Mouse (Mus musculus) megakaryocyte progenitor cell, adult 5-6 weeks (primary cell): ENCODE data around the gene Zfp358. TPM values are rescaled to one million over a fixed set of nuclear protein-coding genes. Genes with fewer than 3 reads are reported as not detected.

ENCODE experiments used
- ATAC-seq: replicated peaks from 2 replicates; pipeline ENCODE4 v1.8.0; 2016; ENCODE audit warnings: mild to moderate bottlenecking, moderate TSS enrichment, inconsistent platforms; ENCODE audit not compliant: poor library complexity
- total RNA-seq, 2 experiments: library from RNA; stranded (forward) in 1 of 2; stranded (reverse) in 1 of 2; fragments of 157-497, 149-512 nt in 1 of 2; fragments of 200-1000 nt in 1 of 2; gene quantifications; 2 replicates each; pipeline versions ENCODE4 v1.2.3 to v1.2.4; 2015 to 2017

Gene Zfp358
- total RNA-seq, 2 experiments from 2014 or later, result 7.0 to 12.3 TPM

GRCm38 (mm10) chr8:3498583-3498982 is 5.6 kb downstream of the Zfp358 start:
- no peak for ATAC-seq

DNA sequence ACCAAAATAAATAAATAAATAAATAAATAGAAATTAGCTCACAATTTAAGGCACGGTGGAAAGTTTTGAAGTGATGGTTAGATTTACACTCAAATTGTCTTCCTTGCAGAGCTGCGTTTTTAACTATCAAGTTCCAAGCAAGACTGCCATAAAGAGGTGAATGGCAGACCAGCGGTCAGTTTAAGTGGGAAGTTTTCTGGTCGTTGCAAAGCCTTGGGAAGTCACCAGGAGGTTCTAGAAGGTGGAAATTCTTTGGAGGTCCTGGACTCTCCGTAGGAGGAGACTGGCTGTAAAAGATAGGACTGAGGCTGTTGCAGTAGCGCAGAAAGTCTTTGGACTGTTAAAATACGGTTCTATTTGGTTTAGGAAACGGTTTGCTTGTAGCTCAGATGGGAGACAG is 6.8 kb downstream of the Zfp358 start:
- peak; percentile 36 for ATAC-seq

DNA sequence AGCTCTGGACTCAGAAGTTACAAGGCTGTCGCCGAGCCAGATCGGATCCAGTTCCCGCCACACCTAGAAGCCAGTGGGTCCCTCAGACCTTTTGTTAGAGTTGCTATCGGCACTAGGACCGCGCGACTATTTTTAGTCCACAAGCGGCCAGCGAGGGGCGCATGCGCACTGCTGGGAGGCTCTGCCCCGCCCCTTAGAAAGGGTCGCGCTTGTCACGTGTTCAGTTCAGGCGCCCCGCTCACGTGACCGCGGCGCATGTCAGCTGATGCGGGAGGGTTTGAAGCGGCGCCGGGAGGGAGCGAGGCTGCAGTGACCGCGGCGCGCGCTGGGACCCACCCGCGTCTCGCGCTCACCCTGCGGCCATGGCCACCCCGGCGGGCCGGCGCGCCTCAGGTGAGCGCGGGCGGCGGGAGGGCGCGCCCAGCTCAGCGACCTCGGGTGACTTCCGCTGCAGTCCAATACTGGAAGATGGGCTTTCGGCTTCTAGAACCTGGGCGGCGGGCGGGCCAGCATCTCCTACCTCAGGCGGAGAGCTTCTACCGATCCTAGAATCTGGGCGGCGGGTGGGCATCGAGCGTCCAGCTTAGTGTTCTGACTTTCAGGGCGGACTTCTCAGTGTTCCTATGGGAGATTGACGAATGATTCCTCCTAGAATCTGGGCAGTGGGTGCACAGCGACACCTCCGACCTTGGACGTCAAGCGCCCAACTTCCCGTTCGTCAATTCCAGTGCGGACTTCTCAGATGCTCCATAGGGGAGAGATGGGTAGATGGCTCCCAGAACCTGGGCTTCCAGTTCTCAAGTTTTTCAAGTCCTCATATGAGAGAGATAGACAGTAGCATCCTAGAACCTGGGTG is 7.5 kb downstream of the Zfp358 start, which contains the start of gene Mcoln1:
Gene Mcoln1 (plus strand): TSS at position 223 of the 856 bp plus-strand sequence.
- ATAC-seq, result peak; percentile 83

DNA sequence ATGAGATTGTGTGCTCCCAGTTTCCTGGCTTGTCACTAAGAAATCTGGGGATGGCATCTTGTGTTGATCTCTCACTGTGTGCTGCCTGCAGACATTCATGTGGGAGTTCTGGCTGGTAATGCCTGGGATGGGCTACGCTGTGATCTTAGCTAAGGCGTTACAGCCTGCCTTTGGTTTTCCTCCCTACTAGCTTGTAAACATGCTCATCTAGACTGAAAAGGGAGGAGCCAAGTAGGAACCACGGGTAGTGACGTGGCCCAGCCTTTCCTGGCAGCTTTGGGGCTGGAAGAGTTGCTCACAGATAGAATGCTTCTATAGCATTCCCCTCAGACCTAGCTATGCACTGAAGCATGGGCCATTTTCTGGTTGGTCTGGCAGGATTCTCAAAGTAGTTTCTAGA is 9.3 kb downstream of the Zfp358 start:
- ATAC-seq, result no peak

GRCm38 (mm10) chr8:3507979-3508754 is 15.2 kb downstream of the Zfp358 start:
- no peak for ATAC-seq

DNA sequence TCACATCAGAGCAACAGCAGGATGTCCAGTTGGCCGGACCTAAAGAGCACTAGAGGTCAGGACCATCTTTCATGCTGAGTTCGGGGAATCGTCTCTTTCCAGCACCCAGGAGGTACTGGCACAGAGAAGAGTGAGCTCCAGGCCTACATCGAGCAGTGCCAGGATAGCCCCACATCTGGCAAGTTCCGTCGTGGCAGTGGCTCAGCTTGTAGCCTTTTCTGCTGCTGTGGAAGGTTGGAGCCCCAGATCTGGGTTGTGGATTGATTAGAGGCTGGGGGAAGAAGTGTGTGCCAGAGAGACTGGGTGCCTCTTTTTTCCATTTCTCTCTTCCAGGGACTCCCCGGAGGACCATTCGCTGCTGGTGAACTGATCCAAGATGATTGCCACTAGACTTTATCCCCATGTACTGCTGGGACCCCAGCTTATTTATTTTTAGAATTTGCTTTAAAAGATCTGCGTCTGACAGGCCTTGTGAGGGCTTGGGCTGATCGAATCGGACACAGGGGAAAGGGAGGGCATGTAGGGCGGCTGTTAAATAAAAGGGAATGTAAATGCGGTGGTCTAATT is 21.8 kb downstream of the Zfp358 start:
- no peak for ATAC-seq

DNA sequence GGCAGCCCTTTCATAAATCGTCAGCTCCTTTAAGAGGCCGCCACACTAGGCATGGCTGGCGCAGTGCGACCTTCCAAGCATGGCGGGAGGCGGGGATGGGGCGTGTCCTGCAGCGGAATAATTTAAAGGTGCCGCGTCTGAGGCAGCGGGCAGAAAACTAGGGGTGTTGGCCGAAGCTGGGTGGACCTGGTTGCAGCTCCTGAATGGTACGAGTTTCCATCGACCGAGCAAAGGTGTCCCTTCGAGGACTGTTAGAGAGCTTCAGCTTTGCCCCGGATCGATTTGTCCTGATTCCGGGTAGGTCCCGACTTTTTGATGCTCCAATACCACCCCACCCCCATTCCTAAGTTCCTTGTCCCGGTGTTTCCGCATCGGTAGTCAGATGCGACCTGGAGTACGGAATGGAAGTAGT is 22.3 kb downstream of the Zfp358 start, which contains the start of gene Pnpla6:
Gene Pnpla6 (plus strand): TSS at position 125 of the 412 bp plus-strand sequence.
- ATAC-seq, result peak; percentile 65

DNA sequence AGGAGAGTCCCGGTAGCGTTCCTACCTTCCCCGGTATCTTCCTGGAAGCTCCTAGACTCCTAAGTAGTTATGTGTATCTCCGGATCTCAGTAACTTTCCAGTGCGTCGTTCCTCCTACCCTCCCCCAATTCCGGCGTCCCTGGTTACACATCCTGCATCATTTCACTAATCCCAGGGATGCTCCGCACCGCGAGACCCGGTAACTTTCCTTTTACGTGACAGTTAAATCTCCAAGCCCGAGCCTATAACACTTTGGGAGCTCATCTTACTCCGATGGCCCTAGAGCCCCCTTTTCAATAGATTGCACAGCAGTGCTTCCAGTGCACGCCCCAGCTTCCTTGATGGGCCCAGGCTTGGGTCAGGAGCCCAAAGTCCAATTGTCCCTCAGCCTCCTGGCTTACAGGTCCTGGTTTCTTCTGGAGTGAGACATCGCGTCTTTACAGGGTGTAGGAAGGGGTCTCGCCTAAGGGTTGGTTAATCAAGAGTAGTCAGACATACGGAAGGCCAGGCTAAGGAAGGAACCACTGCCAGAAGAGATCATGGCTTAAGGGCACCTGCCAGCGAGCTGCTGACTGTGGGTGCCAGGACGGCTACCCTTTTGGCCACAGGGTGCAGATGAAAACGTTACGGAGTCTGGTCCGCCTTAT is 23.0 kb downstream of the Zfp358 start:
- peak; percentile 40 for ATAC-seq

DNA sequence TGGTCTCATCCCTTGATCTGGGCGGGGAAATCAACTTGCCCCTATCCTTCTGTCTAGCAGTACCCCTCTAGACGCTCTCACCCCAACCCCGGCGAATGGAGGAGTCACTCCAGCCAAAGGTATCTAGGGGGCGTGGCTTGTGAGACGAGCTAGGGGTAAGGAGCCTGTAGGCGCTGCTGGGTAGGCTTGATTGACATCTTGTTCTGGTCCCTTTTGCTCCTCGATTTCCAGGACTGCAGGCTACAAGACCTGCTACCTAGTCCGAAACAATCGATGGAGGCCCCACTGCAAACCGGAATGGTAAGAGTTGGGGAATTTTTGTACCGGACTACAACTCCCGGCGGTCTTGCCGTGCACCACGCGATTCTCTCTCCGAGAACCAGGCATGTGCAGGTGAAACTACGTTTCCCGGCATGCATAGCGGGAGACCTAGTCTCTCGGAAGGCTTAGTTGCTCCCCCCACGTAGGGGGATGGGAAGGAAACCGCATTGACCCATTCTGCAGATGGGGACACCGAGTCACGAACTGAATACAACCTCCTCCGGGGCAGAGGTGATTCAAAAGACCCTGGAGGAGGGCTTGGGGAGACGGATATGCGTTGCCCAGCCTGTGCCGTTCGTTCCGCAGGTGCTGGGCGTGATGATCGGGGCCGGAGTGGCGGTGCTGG is 23.6 kb downstream of the Zfp358 start:
- peak; percentile 81 for ATAC-seq

GRCm38 (mm10) chr8:3517117-3517495 is 24.2 kb downstream of the Zfp358 start:
- ATAC-seq, result peak; percentile 4; the same call in 1 of the 2 replicates

DNA sequence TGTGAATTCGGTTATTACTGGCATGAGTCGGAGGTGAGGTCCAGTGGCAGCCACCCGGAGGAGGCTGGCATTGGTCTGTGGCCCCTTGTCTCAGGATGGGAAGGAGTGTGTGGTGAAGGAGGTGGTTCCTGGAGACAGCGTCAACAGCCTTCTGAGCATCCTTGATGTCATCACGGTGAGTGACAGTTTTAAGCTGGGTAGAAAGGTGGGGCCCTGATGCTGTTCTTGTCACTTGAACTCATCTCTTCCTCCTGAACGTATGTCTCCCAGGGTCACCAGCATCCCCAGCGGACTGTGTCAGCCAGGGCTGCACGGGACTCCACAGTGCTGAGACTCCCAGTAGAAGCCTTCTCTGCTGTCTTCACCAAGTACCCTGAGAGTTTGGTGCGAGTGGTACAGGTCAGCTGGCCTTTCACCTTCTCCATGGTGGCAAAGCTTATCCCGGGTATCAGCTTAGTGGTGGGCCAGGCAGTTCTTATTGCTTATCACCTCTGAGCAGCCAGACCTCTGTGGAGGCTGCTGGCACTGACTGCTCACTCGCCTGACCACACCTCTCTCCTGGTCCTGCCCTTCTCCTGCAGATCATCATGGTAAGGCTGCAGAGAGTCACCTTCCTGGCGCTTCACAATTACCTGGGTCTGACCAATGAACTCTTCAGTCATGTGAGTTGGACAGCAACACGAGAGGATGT is 29.2 kb downstream of the Zfp358 start:
- peak; percentile 93 for ATAC-seq

DNA sequence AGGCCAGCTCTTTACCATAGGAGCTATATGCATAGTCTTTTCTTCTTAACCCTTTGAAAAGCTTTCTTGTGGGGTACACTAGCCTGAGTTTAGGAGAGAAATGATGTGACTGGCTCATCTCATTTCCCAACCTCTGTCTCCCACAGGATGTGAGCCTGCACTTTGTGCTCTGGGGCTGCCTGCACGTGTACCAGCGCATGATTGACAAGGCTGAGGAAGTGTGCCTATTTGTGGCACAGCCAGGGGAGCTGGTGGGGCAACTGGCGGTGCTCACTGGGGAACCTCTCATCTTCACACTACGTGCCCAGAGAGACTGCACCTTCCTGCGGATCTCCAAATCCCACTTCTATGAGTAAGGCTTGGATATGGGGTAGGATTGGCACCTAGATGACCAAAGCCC is 37.9 kb downstream of the Zfp358 start:
- ATAC-seq, result peak; percentile 75

DNA sequence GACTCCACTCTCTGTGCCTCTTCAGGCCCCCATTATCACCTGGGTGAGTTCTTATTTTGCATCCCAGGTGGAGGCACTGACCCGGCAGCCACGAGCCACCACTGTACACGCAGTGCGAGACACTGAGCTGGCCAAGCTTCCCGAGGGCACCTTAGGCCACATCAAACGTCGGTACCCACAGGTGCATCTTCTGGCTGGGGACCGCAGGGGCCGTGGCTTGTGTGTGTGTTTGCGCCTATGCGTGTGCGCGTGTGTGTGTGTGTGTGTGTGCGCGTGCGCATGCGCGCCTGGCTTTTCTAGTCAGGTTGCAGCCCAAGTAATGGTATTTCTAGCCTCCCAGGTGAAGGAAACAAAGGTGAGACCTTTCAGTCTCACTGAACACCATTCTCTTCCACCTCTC is 39.0 kb downstream of the Zfp358 start:
- no peak for ATAC-seq

GRCm38 (mm10) chr8:3536053-3536841 is 43.3 kb downstream of the Zfp358 start:
- ATAC-seq, result peak; percentile 93

GRCm38 (mm10) chr8:3536940-3537339 is 44.0 kb downstream of the Zfp358 start:
- ATAC-seq, result no peak

DNA sequence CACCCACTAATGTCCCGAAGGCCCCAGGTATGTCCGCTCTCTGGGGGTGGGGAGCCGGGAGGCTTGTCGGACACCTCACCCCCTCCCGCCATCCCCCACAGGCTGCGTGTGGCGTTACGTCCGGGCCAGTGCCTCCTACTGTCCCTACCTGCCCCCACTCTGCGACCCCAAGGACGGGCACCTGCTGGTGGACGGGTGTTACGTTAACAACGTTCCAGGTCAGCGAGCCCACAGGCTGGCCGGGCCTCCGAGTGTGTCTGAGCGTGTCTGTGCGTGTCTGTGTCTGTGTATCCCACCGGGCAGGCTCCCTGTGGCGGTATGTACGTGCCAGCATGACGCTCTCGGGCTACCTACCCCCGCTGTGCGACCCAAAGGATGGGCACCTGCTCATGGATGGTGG is 44.7 kb downstream of the Zfp358 start:
- no peak for ATAC-seq

GRCm38 (mm10) chr8:3539146-3539545 is 46.2 kb downstream of the Zfp358 start:
- no peak for ATAC-seq

DNA sequence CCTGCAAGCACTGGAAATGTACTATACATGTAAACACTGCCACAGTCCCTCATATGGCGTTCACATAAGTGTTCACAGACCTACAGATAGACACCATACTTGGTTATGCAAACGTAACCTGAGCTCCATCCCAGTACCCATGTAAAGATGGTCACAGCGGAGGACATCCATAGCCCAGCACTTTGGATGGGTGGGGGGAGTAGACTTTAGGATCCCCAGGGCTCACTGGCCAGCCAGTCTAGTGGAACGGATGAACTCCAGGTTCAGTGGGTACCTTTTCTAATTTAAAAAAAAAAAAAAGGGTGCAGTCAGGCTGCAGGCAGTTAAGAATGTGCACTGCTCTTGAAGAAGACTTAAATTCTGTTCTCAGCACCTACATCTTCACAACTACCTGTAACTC is 47.1 kb downstream of the Zfp358 start:
- no peak for ATAC-seq

GRCm38 (mm10) chr8:3546511-3546910 is 53.6 kb downstream of the Zfp358 start:
- ATAC-seq, result no peak
